Mouse (Mus musculus) midbrain, embryonic 10.5 days (tissue): ENCODE measurements around the gene Tstd1. TPM values are rescaled to one million over a fixed set of nuclear protein-coding genes. Genes with fewer than 3 reads are reported as not detected.

Source experiments
- DNase-seq: peaks from one replicate; pipeline ENCODE4 v3.0.0-alpha.2; 2017; ENCODE audit warnings: low spot score
- H3K27ac ChIP-seq: fragments of 300-500 bp; sonication (generic); replicated peaks from 2 replicates; pipeline ENCODE4 v1.5.1; 2016; ENCODE audit warnings: mild to moderate bottlenecking
- H3K27me3 ChIP-seq: fragments of 300-500 bp; sonication (generic); 2 replicates; pipeline ENCODE4 v1.6.1; 2016; ENCODE audit warnings: low read depth, mild to moderate bottlenecking; ENCODE audit not compliant: poor library complexity, severe bottlenecking
- H3K36me3 ChIP-seq: fragments of 300-500 bp; sonication (generic); 2 replicates; pipeline ENCODE4 v1.6.1; 2016; ENCODE audit warnings: mild to moderate bottlenecking, moderate library complexity
- H3K4me1 ChIP-seq: fragments of 300-500 bp; sonication (generic); 2 replicates; pipeline ENCODE4 v1.6.1; 2016
- H3K4me3 ChIP-seq: fragments of 300-500 bp; sonication (generic); 2 replicates; pipeline ENCODE4 v1.5.1; 2016; ENCODE audit warnings: mild to moderate bottlenecking, moderate library complexity
- H3K9me3 ChIP-seq: fragments of 300-500 bp; sonication (generic); replicated peaks from 2 replicates; pipeline ENCODE4 v1.6.1; 2016; ENCODE audit warnings: mild to moderate bottlenecking
- WGBS: fragments of 180-500 bp; shearing (Covaris S2); methylation state at CpG from one replicate; pipeline ENCODE4 v1.1.7; 2016; 5-methylcytosine and 5-hydroxymethylcytosine counted together
- polyA plus RNA-seq: library from polyadenylated mRNA; unstranded; fragments of >200 nt; fragmentation: Nextera tagmentation; extraction: Ambion mirVana; gene quantifications from 2 replicates; pipeline ENCODE4 v1.2.1, GENCODE M21; 2016

Gene Tstd1
- polyA plus RNA-seq, 1 experiment from 2014 or later = 8.4 TPM

- peaks cover 4% of the 10 kb centered on the region; the same call in 1 of the 2 replicates for H3K4me1 ChIP-seq
- no peak for DNase-seq
- no peaks in the 10 kb centered on the region for H3K27me3 ChIP-seq
- H3K4me3 ChIP-seq = no peak overlapping the region
- H3K9me3 ChIP-seq = no peaks in the 10 kb centered on the region
- no peaks in the 10 kb centered on the region for H3K36me3 ChIP-seq
- H3K27ac ChIP-seq = no peak overlapping the region
- WGBS = 83% methylated on average over 4 of the region's 4 CpGs
Observed at GRCm38 (mm10) chr1:171390101-171390500, 28.6 kb upstream of the Tstd1 start.

- WGBS = 79% methylated on average over 4 of the region's 4 CpGs
- Histone ChIP-seq H3K27me3 (no peaks in the 10 kb centered on the region; the same call in 1 of the 2 replicates), H3K4me3 (no peak overlapping the region), H3K4me1 (no peaks in the 10 kb centered on the region), H3K36me3 (no peaks in the 10 kb centered on the region), H3K9me3 (no peaks in the 10 kb centered on the region), H3K27ac (no peak overlapping the region)
- DNase-seq = no peak
Observed at GRCm38 (mm10) chr1:171401821-171402220, 16.9 kb upstream of the Tstd1 start.

- DNase-seq = no peak
- WGBS = 86% methylated on average over 9 of the region's 9 CpGs
- no peaks in the 10 kb centered on the region for H3K4me1 ChIP-seq
- no peaks in the 10 kb centered on the region for H3K36me3 ChIP-seq
- H3K4me3 ChIP-seq = no peak overlapping the region
- no peak overlapping the region for H3K27ac ChIP-seq
- no peaks in the 10 kb centered on the region for H3K9me3 ChIP-seq
- H3K27me3 ChIP-seq = peaks cover 11% of the 10 kb centered on the region
Observed at GRCm38 (mm10) chr1:171402991-171403390, 15.7 kb upstream of the Tstd1 start.

- WGBS = 85% methylated on average over 5 of the region's 5 CpGs
- no peak for DNase-seq
Observed at GRCm38 (mm10) chr1:171407263-171407662, 11.4 kb upstream of the Tstd1 start.

GRCm38 (mm10) chr1:171410231-171410630 is 8.4 kb upstream of the Tstd1 start:
- H3K36me3 ChIP-seq = peaks cover 16% of the 10 kb centered on the region
- no peak overlapping the region for H3K4me3 ChIP-seq
- DNase-seq = no peak
- no peaks in the 10 kb centered on the region for H3K9me3 ChIP-seq
- peaks cover 28% of the 10 kb centered on the region for H3K27me3 ChIP-seq
- peaks cover 21% of the 10 kb centered on the region for H3K4me1 ChIP-seq
- WGBS = 90% methylated on average over 1 of the region's 1 CpGs
- no peak overlapping the region for H3K27ac ChIP-seq

More at GRCm38 (mm10) chr1:171407263-171407662, 11.4 kb upstream of the Tstd1 start:
- Histone ChIP-seq H3K4me1 (peaks cover under 1% of the 10 kb centered on the region; the same call in 1 of the 2 replicates), H3K4me3 (no peak overlapping the region), H3K27me3 (peaks cover 28% of the 10 kb centered on the region), H3K9me3 (no peaks in the 10 kb centered on the region), H3K27ac (no peak overlapping the region), H3K36me3 (no peaks in the 10 kb centered on the region)

GRCm38 (mm10) chr1:171410947-171411484 is 7.7 kb upstream of the Tstd1 start, which contains the start of gene Usf1:
Usf1 (plus strand) TSS chr1:171411313.
- H3K36me3 ChIP-seq = peaks cover 24% of the 10 kb centered on the region
- H3K27me3 ChIP-seq = peaks cover 28% of the 10 kb centered on the region
- H3K4me3 ChIP-seq = peak within 1 kb of the TSS; percentile 98
- H3K4me1 ChIP-seq = peaks cover 21% of the 10 kb centered on the region
- WGBS = under 1% methylated on average over 36 of the region's 36 CpGs
- DNase-seq = peak; percentile 96
- H3K9me3 ChIP-seq = no peaks in the 10 kb centered on the region
- H3K27ac ChIP-seq = peak within 1 kb of the TSS; percentile 97

- peaks cover 21% of the 10 kb centered on the region for H3K4me1 ChIP-seq
- H3K27me3 ChIP-seq = peaks cover 28% of the 10 kb centered on the region
- no peaks in the 10 kb centered on the region for H3K9me3 ChIP-seq
- H3K27ac ChIP-seq = peak overlapping the region; percentile 97
- H3K4me3 ChIP-seq = peak overlapping the region; percentile 98
- peaks cover 29% of the 10 kb centered on the region for H3K36me3 ChIP-seq
- WGBS = under 1% methylated on average over 39 of the region's 39 CpGs
- no peak for DNase-seq
Observed at GRCm38 (mm10) chr1:171411492-171411941, 7.2 kb upstream of the Tstd1 start.

- peak overlapping the region; percentile 97 for H3K27ac ChIP-seq
- peaks cover 21% of the 10 kb centered on the region for H3K4me1 ChIP-seq
- peaks cover 26% of the 10 kb centered on the region for H3K27me3 ChIP-seq
- peaks cover 34% of the 10 kb centered on the region for H3K36me3 ChIP-seq
- peak; percentile 60 for DNase-seq
- 2% methylated on average over 20 of the region's 20 CpGs for WGBS
- H3K9me3 ChIP-seq = no peaks in the 10 kb centered on the region
- H3K4me3 ChIP-seq = peak overlapping the region; percentile 98
Observed at GRCm38 (mm10) chr1:171412001-171412441, 6.7 kb upstream of the Tstd1 start.

- 61% methylated on average over 3 of the region's 3 CpGs for WGBS
Observed at GRCm38 (mm10) chr1:171412446-171412845, 6.2 kb upstream of the Tstd1 start.

GRCm38 (mm10) chr1:171413608-171414007 is 5.1 kb upstream of the Tstd1 start:
- no peak overlapping the region for H3K4me3 ChIP-seq
- no peak overlapping the region for H3K27ac ChIP-seq
- DNase-seq = no peak
- H3K36me3 ChIP-seq = peaks cover 50% of the 10 kb centered on the region
- H3K4me1 ChIP-seq = peaks cover 21% of the 10 kb centered on the region
- no peaks in the 10 kb centered on the region for H3K9me3 ChIP-seq
- peaks cover 10% of the 10 kb centered on the region for H3K27me3 ChIP-seq
- 77% methylated on average over 8 of the region's 8 CpGs for WGBS

More at GRCm38 (mm10) chr1:171412446-171412845, 6.2 kb upstream of the Tstd1 start:
- Histone ChIP-seq H3K27me3 (peaks cover 22% of the 10 kb centered on the region), H3K4me1 (peaks cover 21% of the 10 kb centered on the region), H3K36me3 (peaks cover 39% of the 10 kb centered on the region), H3K27ac (peak overlapping the region; percentile 97), H3K9me3 (no peaks in the 10 kb centered on the region), H3K4me3 (peak overlapping the region; percentile 98)
- peak; percentile 20 for DNase-seq

- Histone ChIP-seq H3K4me3 (no peak overlapping the region), H3K27ac (0 out of 2 replicates have a peak overlapping the region, but pooled peaks have one; percentile 34), H3K4me1 (peaks cover 9% of the 10 kb centered on the region), H3K9me3 (no peaks in the 10 kb centered on the region), H3K36me3 (peaks cover 69% of the 10 kb centered on the region), H3K27me3 (no peaks in the 10 kb centered on the region)
- no peak for DNase-seq
- 65% methylated on average over 12 of the region's 12 CpGs for WGBS
Observed at GRCm38 (mm10) chr1:171419291-171419882, 715 bp downstream of the Tstd1 start.

GRCm38 (mm10) chr1:171419905-171420304 is 1.2 kb downstream of the Tstd1 start:
- H3K36me3 ChIP-seq = peaks cover 64% of the 10 kb centered on the region

GRCm38 (mm10) chr1:171422504-171423095 is 3.9 kb downstream of the Tstd1 start:
- no peaks in the 10 kb centered on the region for H3K27me3 ChIP-seq
- no peaks in the 10 kb centered on the region for H3K9me3 ChIP-seq
- H3K36me3 ChIP-seq = peaks cover 37% of the 10 kb centered on the region
- no peak overlapping the region for H3K27ac ChIP-seq
- WGBS = 86% methylated on average over 8 of the region's 8 CpGs
- H3K4me1 ChIP-seq = peaks cover 9% of the 10 kb centered on the region
- H3K4me3 ChIP-seq = no peak overlapping the region
- no peak for DNase-seq

More at GRCm38 (mm10) chr1:171419905-171420304, 1.2 kb downstream of the Tstd1 start:
- Histone ChIP-seq H3K4me3 (no peak overlapping the region), H3K9me3 (no peaks in the 10 kb centered on the region), H3K27me3 (no peaks in the 10 kb centered on the region), H3K4me1 (peaks cover 9% of the 10 kb centered on the region), H3K27ac (0 out of 2 replicates have a peak overlapping the region, but pooled peaks have one; percentile 34)
- no peak for DNase-seq
- WGBS = 73% methylated on average over 5 of the region's 5 CpGs
